Mouse (Mus musculus): ENCODE data around the gene Ercc6l2.

Gene Ercc6l2

DNA sequence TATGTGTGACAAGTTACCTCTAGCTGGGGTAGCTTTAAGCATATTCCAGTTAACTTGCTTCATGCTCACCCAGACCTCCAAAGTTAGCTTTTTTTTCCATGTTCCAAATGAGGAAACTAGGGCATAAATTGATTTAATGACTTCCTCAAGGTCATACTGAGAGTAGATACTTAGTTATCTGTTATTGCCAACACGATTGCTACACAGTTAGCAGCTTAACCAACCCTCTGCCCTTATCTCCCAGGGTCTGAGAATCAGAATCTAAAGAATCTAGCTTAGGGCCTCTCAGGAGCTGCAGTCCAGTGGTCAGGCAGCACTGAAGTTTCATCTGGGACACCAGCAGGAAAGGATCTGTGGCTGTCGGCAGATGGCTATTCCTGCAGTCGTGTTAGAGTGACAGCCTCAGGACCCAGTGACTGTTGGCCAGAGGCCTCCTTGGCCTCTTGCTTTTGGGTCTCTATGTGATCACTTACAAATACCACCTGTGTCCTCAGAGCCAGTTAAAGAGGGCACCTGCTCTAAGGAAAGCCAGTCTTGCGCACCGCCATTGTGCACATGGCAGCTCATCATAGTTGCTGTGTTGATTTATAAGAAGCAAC, 115.0 kb downstream of the Ercc6l2 start:
- DNase-seq (ENCODE audit: low read depth, low spot score), result no peak

DNA sequence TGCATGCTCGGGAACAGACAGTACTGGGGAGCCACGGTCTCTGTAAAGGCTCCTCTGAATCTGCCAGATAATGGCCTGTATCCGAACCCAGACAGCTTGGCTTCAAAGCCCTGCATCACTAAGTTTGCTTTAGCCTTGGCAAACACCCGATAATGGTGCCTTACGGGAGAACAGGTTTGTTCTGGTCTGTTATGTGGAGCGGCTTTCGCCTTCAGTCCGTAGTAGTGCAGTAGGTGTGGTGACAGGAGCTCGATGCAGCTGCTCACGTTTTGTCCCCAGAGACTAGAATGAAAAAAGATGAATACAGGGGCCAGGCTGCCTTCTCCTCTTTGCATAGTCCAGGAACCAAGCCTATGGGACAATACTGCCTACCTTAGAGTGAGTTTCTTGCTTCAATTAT, 115.5 kb downstream of the Ercc6l2 start:
- no peak for DNase-seq (ENCODE audit: low read depth, low spot score)

DNA sequence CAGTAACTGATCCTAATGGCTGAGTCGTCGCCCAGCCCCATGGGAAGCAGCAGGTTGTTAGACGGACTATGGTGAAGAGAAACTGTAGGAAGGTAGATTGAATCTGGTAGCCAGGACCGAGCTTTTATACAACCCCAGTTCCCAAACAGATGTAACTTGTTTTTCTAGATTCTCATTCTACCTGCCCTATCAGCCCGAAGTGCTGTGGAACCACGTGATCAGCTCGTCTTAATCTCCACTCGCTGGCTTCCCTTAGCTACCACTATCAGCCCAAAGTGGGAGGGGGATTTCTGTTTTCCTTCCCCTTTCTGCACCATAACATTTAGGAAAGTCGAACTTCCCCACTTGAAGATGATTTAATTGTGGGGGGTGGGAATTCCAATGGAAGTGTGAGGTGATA, 121.3 kb downstream of the Ercc6l2 start:
- DNase-seq (ENCODE audit: low read depth, low spot score), result no peak

DNA sequence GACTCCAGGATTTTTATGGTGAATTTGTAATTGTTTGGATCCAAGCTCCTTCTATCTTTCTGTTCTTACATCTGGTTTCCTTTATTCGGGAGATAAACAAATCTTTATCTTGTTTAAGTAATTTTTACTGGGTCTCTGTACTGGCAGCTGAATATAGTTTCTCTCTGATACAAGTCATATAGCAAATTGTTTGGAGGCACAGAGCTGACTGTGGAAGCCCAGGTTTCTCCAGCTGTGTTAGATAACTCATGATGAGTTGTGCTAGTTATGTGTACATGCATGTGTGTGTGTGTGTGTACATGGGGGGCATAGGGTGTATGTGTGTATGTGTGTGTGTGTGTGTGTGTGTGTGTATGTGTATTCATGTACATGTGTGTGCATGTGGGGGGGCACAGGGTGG, 125.2 kb downstream of the Ercc6l2 start:
- DNase-seq (ENCODE audit: low read depth, low spot score), result no peak

DNA sequence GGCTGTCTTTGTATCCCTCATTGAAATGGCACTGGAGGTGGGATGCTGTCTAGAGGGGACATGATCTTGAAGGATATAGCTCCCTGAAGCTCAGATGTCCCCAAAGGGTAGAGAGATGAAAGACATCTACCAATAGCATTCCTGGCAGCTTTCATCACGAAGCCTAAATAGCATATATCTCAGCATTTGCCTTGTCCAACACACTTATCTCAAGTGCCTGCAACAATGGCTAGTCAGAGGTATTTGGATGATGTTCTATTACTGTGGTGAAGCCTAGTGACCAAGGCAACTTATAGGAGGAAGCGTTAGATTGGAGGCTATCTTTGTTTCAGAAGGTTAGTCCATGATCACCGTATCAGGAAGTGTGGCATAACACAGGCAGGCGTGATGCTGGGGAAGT, 126.1 kb downstream of the Ercc6l2 start:
- no peak for DNase-seq (ENCODE audit: low read depth, low spot score)

DNA sequence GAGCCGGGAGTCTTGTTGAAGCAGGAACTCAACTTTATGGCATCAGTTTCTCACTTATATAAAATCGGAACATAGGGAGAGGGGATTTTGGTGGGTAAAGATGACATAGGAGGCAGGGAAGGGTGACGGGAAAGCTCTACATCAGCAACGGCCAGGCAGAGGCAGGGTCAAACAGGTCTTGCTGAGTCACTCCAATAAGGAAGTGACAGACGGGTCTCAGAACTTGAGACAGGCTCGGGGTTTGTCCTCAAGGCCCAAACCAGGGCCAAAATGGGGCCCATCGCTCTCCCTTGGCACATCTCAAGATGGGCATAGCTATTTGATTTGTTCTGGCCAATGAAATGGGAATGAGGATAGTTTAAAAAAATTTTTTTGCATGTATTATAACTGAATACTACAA, 128.6 kb downstream of the Ercc6l2 start:
- no peak for DNase-seq (ENCODE audit: low read depth, low spot score)

DNA sequence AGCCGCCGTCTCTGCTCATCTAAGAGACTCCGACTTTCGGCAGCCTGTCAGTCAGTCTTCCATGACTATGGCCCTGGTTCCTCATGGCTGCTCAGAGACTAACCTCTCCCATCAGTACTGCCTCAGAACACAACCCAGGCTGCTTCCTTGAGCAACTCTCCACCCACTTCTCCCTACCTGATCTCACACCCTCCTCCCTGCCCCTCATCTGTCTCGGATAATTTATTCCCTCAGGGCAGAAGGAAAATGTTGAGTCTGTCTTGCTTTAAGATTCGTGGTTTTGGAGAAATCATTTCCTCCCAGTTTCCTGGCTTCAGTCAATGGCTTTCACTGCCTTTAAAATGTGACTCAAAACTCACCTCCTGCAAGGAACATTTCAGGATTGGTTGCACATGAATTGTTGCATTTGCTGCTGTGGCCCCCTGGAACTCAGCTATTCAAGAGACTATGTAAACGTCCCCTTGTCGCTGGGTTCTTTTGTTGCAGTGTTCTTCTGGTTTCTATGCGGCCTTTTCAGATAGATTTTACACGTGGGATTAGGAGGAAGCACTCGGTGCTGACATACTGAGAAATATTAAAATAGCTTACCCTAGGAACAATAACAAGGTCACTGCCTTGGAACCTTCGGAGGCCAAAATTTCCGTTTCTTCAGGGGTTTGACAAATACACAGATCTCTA, 129.4 kb downstream of the Ercc6l2 start:
- no peak for DNase-seq (ENCODE audit: low read depth, low spot score)
